Mouse (Mus musculus): ENCODE results near the gene Fanca.

The Fanca gene

GRCm38 (mm10) chr8:123318467-123318911 lies at the start of gene Fanca:
Gene Fanca (minus strand): TSS chr8:123318576.
- peak; percentile 95 for DNase-seq (ENCODE audit: low read depth, low spot score)

GRCm38 (mm10) chr8:123361082-123361739 lies 42.8 kb upstream of the Fanca start:
- DNase-seq (ENCODE audit: low read depth, low spot score): peak; percentile 86

- DNase-seq (ENCODE audit: low read depth, low spot score): no peak
These were observed 34.8 kb upstream of the Fanca start for GRCm38 (mm10) chr8:123353216-123353615.

- peak; percentile 77 for DNase-seq (ENCODE audit: low read depth, low spot score)
These were observed 34.4 kb upstream of the Fanca start for GRCm38 (mm10) chr8:123352786-123353185.

GRCm38 (mm10) chr8:123352118-123352517 lies 33.7 kb upstream of the Fanca start:
- no peak for DNase-seq (ENCODE audit: low read depth, low spot score)

- no peak for DNase-seq (ENCODE audit: low read depth, low spot score)
These were observed 30.7 kb upstream of the Fanca start for GRCm38 (mm10) chr8:123349073-123349472.

- no peak for DNase-seq (ENCODE audit: low read depth, low spot score)
These were observed 30.0 kb upstream of the Fanca start for GRCm38 (mm10) chr8:123348237-123348843.

GRCm38 (mm10) chr8:123347293-123347692 lies 28.9 kb upstream of the Fanca start:
- DNase-seq (ENCODE audit: low read depth, low spot score): no peak

- DNase-seq (ENCODE audit: low read depth, low spot score): no peak
These were observed 27.5 kb upstream of the Fanca start for GRCm38 (mm10) chr8:123345856-123346255.

GRCm38 (mm10) chr8:123345135-123345534 lies 26.8 kb upstream of the Fanca start:
- no peak for DNase-seq (ENCODE audit: low read depth, low spot score)

- no peak for DNase-seq (ENCODE audit: low read depth, low spot score)
These were observed 25.0 kb upstream of the Fanca start for GRCm38 (mm10) chr8:123343422-123343821.

GRCm38 (mm10) chr8:123342911-123343310 lies 24.5 kb upstream of the Fanca start:
- DNase-seq (ENCODE audit: low read depth, low spot score): no peak

GRCm38 (mm10) chr8:123342253-123342652 lies 23.9 kb upstream of the Fanca start:
- peak; percentile 64 for DNase-seq (ENCODE audit: low read depth, low spot score)

- DNase-seq (ENCODE audit: low read depth, low spot score): no peak
These were observed 23.0 kb upstream of the Fanca start for GRCm38 (mm10) chr8:123341040-123342015.

GRCm38 (mm10) chr8:123340071-123340470 lies 21.7 kb upstream of the Fanca start:
- no peak for DNase-seq (ENCODE audit: low read depth, low spot score)

- DNase-seq (ENCODE audit: low read depth, low spot score): no peak
These were observed 19.1 kb upstream of the Fanca start for GRCm38 (mm10) chr8:123337475-123337874.

- DNase-seq (ENCODE audit: low read depth, low spot score): no peak
These were observed 16.1 kb upstream of the Fanca start for GRCm38 (mm10) chr8:123334467-123334866.

GRCm38 (mm10) chr8:123333864-123334263 lies 15.5 kb upstream of the Fanca start:
- peak; percentile 43 for DNase-seq (ENCODE audit: low read depth, low spot score)

GRCm38 (mm10) chr8:123333091-123333587 lies 14.8 kb upstream of the Fanca start:
- peak; percentile 44 for DNase-seq (ENCODE audit: low read depth, low spot score)

- DNase-seq (ENCODE audit: low read depth, low spot score): peak; percentile 90
These were observed 14.1 kb upstream of the Fanca start, which contains the start of gene Spire2 for GRCm38 (mm10) chr8:123332262-123333090. Gene Spire2 (plus strand): TSS chr8:123332713.

GRCm38 (mm10) chr8:123331810-123332209 lies 13.4 kb upstream of the Fanca start:
- no peak for DNase-seq (ENCODE audit: low read depth, low spot score)

Data from brain, adult 2 months (tissue).